Mouse (Mus musculus) C2C12 (cell line): ENCODE data around the gene Hist1h4j. TPM values are rescaled to one million over a fixed set of nuclear protein-coding genes. Genes with fewer than 3 reads are reported as not detected.

Experiments
- H3K27me3 ChIP-seq: one replicate; pipeline ENCODE4 v1.6.1; 2011; ENCODE audit not compliant: control insufficient read depth, insufficient read depth, insufficient read length
- H3K36me3 ChIP-seq: one replicate; pipeline ENCODE4 v1.6.1; 2011; ENCODE audit not compliant: control insufficient read depth, insufficient read depth
- H3K4me3 ChIP-seq: one replicate; pipeline ENCODE4 v1.5.1; 2011; ENCODE audit warnings: mild to moderate bottlenecking, control low read depth; ENCODE audit not compliant: poor library complexity, insufficient read depth, severe bottlenecking
- H3K79me2 ChIP-seq: one replicate; pipeline ENCODE4 v1.6.1; 2011; ENCODE audit not compliant: control insufficient read depth, insufficient read depth
- H3K79me3 ChIP-seq: one replicate; pipeline ENCODE4 v1.6.1; 2011; ENCODE audit warnings: low read depth, control low read depth
- H3ac ChIP-seq: one replicate; pipeline ENCODE3; 2011; ENCODE audit warnings: low read depth; ENCODE audit not compliant: control insufficient read depth, insufficient read length
- CEBPB ChIP-seq: IDR thresholded peaks from one replicate; pipeline ENCODE4 v1.6.1; 2011; ENCODE audit warnings: low read depth, mild to moderate bottlenecking, control low read depth, moderate library complexity
- CTCF ChIP-seq: IDR thresholded peaks from one replicate; pipeline ENCODE4 v1.5.1; 2011; ENCODE audit not compliant: control insufficient read depth, insufficient read depth, insufficient read length
- FOSL1 ChIP-seq: IDR thresholded peaks from one replicate; pipeline ENCODE4 v1.8.0; 2011; ENCODE audit warnings: mild to moderate bottlenecking, low read length; ENCODE audit not compliant: poor library complexity, insufficient read depth, severe bottlenecking
- MAX ChIP-seq: IDR thresholded peaks from one replicate; pipeline ENCODE4 v1.6.1; 2011; ENCODE audit warnings: mild to moderate bottlenecking, control low read depth
- MYOD1 ChIP-seq: IDR thresholded peaks from one replicate; pipeline ENCODE4 v1.6.1; 2011; ENCODE audit warnings: low read depth; ENCODE audit not compliant: control insufficient read depth, insufficient read length
- MYOG ChIP-seq: IDR thresholded peaks from one replicate; pipeline ENCODE4 v1.6.1; 2011; ENCODE audit not compliant: control insufficient read depth, insufficient read length; ENCODE audit errors: extremely low read depth
- USF1 ChIP-seq: IDR thresholded peaks from one replicate; pipeline ENCODE4 v1.6.1; 2011; ENCODE audit warnings: low read depth, mild to moderate bottlenecking, control low read depth, moderate library complexity
- polyA plus RNA-seq: library from polyadenylated mRNA; unstranded; fragments of >200 nt; fragmentation: generic; extraction: Trizol; gene quantifications from one replicate; pipeline ENCODE4 v1.2.1, GENCODE M21; 2012; ENCODE audit warnings: missing spikeins

Gene Hist1h4j
- polyA plus RNA-seq, 1 experiment: 2.9 TPM

DNA sequence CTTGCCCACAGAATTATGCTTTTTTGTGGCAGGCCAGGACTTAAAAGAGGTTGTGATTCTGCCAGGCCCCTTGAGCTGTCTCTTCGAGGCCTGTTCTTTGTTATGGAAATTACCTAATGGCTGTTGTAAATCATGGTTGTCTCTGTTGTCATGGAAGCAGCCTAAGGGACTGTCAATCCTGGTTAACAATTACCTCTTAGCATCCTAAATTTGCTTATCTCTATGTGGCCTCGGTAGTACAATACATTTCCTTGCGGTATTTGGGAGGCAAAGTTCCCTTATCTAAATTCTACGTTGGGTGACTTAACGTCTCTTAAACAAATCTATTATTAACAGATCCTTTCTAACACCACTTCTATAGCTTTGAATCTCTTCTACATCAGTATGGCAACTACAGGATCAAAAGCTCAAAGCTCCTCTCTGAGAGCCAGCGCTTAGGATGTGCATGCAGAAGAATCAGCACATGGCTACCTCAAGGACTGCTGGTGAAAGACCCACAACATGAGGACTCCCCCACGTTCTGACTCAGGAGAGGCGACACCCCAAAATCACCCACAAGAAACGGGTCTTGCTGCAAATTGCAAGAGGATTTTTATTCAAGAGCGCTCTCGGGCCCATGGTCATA is 6.8 kb upstream of the Hist1h4j start:
- TF ChIP-seq MYOG (no peak), MAX (no peak), CTCF (no peak), MYOD1 (no peak), FOSL1 (no peak), USF1 (no peak), CEBPB (no peak)
- no peak overlapping the region for H3K4me3 ChIP-seq
- no peaks in the 10 kb centered on the region for H3K27me3 ChIP-seq
- no peak overlapping the region for H3ac ChIP-seq
- no peaks in the 10 kb centered on the region for H3K36me3 ChIP-seq
- H3K79me2 ChIP-seq: no peaks in the 10 kb centered on the region
- H3K79me3 ChIP-seq: no peaks in the 10 kb centered on the region

DNA sequence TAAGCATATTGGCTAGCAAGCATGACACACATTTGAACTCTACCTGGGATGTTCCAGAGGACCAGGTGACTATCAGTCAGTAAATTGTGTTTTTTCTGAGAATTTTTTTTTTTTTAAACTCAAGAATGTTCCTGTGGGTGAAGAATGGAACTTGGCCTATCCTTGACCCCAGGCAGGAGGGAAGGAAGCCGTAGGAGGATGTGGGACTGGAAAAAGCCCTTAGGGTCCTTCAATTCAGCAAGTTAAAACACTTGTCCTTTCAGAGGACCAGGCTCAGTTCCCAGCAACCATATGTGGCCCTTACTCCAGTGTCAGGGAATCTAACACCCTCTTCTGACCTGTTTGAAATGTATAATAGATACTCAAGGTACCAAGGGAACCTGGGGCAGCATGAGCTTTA is 5.3 kb upstream of the Hist1h4j start:
- Histone ChIP-seq H3K27me3 (no peaks in the 10 kb centered on the region), H3K36me3 (no peaks in the 10 kb centered on the region), H3K79me2 (no peaks in the 10 kb centered on the region), H3K79me3 (no peaks in the 10 kb centered on the region), H3K4me3 (no peak overlapping the region), H3ac (no peak overlapping the region)
- TF ChIP-seq MAX (no peak), CTCF (no peak), MYOD1 (no peak), FOSL1 (no peak), MYOG (no peak), CEBPB (no peak), USF1 (no peak)

DNA sequence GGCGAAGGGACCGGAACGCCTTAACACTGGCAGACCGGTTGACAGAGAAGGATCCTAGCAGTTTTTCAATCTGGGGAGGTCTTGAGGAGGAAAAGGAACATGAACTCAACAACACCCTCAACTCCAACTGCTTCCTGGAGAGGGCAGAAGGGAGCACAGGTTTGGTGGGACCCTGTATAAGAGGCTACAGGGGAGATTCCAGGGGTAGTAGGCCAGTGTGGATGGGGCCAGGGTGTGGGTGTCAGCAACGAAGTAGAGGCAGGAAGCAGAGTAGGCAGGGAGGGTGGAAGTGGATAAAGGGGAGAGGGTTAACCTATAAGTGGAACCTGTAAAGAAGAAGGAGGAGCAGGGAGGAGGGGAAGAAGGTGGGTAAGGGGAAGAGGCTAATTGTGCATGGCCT is 1.4 kb upstream of the Hist1h4j start:
- TF ChIP-seq MAX: no peak
- TF ChIP-seq CTCF: no peak
- no peak for TF ChIP-seq MYOG
- TF ChIP-seq CEBPB: no peak
- TF ChIP-seq MYOD1: no peak
- no peak for TF ChIP-seq USF1
- no peak for TF ChIP-seq FOSL1
- Histone ChIP-seq H3K4me3 (no peak overlapping the region), H3K79me2 (no peaks in the 10 kb centered on the region), H3K27me3 (no peaks in the 10 kb centered on the region), H3K79me3 (no peaks in the 10 kb centered on the region), H3ac (peak overlapping the region; percentile 32), H3K36me3 (no peaks in the 10 kb centered on the region)

DNA sequence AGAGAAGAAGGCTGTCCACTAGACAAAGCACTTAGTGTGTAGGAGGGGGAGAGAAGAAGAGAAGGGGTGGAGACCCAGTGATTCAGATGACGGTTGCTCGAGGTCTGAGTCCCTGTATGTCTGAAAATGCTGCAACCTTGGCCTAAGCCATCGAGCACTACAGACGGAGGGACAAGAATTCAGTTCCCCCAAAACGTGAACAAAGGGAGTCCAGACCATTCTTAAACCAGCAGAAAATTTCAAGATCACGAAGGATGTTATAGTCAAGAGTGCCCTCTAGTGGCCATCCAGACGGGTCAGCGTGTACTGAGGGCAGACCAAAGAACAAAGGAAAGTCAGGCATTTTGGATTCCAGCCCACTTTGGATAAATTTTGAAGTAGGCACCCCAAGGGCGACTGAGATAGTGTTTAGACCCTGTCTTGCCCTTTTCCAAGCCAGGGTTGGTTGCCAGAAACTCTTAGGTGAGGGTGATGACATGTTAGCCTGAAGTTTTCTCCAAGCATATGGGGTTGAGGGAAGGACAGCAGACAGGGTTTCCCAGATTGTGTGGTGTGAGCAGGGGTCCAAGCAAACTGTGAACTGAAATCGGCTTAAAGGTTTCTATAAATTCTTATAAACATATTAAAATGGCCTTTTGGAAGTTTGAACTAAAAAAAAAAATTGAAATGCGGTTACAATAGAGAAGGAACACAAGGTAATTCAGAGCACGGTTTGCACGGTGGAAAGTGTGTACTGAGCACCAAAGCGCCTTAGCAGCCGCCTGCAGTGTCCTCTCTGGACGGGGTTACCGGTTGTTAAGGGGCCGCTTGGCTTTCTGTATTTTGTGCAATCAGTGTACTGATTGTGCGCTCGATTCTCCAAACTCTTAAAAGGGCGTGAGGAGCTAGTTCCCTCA is 606 bp upstream of the Hist1h4j start:
- Histone ChIP-seq H3K27me3 (no peaks in the 10 kb centered on the region), H3K79me2 (no peaks in the 10 kb centered on the region), H3K4me3 (peak overlapping the region; percentile 11), H3K79me3 (no peaks in the 10 kb centered on the region), H3ac (peak overlapping the region; percentile 28), H3K36me3 (no peaks in the 10 kb centered on the region)
- TF ChIP-seq FOSL1 (no peak), MYOG (no peak), USF1 (no peak), MAX (peak; percentile 65), CTCF (peak; percentile 51), CEBPB (no peak)

DNA sequence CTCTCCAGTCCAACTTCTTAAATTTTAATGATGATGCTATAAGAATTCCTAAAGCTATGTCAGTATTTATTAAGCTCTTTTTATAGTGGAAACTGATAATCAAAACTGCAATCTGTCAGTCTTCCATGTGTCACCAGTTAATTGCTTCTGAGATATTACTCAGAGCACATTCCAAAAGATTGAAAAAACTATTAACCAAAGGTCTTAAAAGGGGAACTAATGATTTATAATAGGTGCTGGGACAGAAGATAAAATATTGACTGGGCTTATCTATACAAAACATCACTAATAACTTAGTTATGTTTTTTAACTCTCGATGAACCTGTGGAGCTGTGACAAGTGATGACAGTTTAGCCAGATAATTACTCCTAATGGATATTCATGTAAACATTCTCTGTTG is 10.1 kb downstream of the Hist1h4j start:
- no peak overlapping the region for H3K4me3 ChIP-seq
- TF ChIP-seq FOSL1 (no peak), USF1 (no peak), MYOD1 (no peak), MYOG (no peak), MAX (no peak), CTCF (no peak), CEBPB (no peak)

More for the DNA sequence above, 10.1 kb downstream of the Hist1h4j start:
- Histone ChIP-seq H3K79me3 (peaks cover 9% of the 10 kb centered on the region), H3ac (no peak overlapping the region), H3K27me3 (no peaks in the 10 kb centered on the region), H3K36me3 (peaks cover 3% of the 10 kb centered on the region), H3K79me2 (peaks cover 28% of the 10 kb centered on the region)
